Mouse (Mus musculus) bone marrow, adult 2 months (tissue): ENCODE measurements around the gene Rps6ka5.

Experiments
- CTCF ChIP-seq: fragments of 200-500 bp; IDR thresholded peaks from 2 replicates; pipeline ENCODE4 v1.5.1; 2011; ENCODE audit warnings: low read length, control low read depth; ENCODE audit not compliant: control insufficient read depth, insufficient read depth
- POLR2A ChIP-seq: fragments of 200-500 bp; IDR thresholded peaks from 2 replicates; pipeline ENCODE4 v1.6.1; 2011; ENCODE audit warnings: low read depth, mild to moderate bottlenecking, control low read depth, low read length, borderline replicate concordance; ENCODE audit not compliant: control insufficient read depth

DNA sequence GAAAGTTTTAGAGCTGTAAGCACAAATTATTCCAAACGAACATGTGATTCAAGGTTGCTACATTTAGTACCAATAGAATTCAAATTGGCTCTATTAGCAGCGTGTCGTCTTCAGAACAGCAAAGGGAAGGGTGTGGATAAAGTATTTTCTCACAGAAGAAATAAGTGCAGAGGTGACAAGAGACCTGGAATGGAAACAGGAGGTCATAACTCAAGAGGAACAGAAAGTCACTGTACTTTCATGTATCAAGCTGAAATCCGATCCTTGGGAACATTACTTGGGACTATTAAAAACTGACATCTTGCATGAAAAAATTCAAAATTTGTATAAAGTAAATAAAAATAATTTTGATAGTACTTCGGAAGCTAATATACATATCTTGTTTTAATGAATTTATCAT, 36.3 kb downstream of the Rps6ka5 start:
- TF ChIP-seq POLR2A, result no peak
- TF ChIP-seq CTCF, result no peak
